Mouse (Mus musculus): ENCODE measurements around the gene Nipal1. TPM values are rescaled to one million over a fixed set of nuclear protein-coding genes. Genes with fewer than 3 reads are reported as not detected.
A peak's percentile ranks its signal among the peaks of the same experiment; 100 is the strongest.

Gene Nipal1
- polyA plus RNA-seq, 1 experiment from 2014 or later = 0.56 TPM

- Histone ChIP-seq H3K4me2 (replicated peaks) (no peak overlapping the region), H3K4me3 (no peak overlapping the region), H3K27ac (no peak overlapping the region), H3K4me1 (no peaks in the 10 kb centered on the region), H3K9ac (no peak overlapping the region), H3K9me3 (no peaks in the 10 kb centered on the region), H3K36me3 (no peaks in the 10 kb centered on the region), H3K27me3 (peaks cover 17% of the 10 kb centered on the region; the same call in 1 of the 2 replicates)
- ATAC-seq (ENCODE audit: insufficient number of reproducible peaks, insufficient read depth, low FRiP score, low TSS enrichment) = no peak
- 39% methylated on average over 10 of the region's 10 CpGs for WGBS
These were observed 1.5 kb upstream of the Nipal1 start for GRCm38 (mm10) chr5:72646131-72646530.

DNA sequence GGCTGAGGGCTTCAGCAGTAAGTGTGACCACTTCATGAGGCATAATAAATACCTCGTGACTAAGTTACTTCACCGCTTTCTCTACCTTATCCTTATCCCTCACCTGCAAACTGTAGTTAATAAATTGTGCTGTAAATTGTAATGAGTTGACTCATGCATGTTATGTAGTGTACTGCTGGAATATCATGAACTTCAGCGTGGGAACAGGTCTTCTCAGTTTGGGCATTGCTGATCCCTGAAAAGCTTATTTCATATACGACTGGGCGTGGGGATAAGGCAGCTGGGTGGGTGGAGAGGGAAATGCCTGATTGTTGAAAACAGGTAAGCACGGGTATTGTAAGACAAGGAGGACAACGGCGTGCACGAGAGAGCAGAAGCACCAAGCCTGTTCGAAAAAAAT, 599 bp upstream of the Nipal1 start:
- H3K27me3 ChIP-seq = peaks cover 17% of the 10 kb centered on the region; the same call in 1 of the 2 replicates
- no peaks in the 10 kb centered on the region for H3K9me3 ChIP-seq
- H3K9ac ChIP-seq = no peak overlapping the region
- peak overlapping the region; percentile 42 for H3K4me3 ChIP-seq
- H3K4me1 ChIP-seq = no peaks in the 10 kb centered on the region
- no peak for ATAC-seq (ENCODE audit: insufficient number of reproducible peaks, insufficient read depth, low FRiP score, low TSS enrichment)
- no peaks in the 10 kb centered on the region for H3K36me3 ChIP-seq
- no peak overlapping the region for H3K27ac ChIP-seq
- WGBS = 32% methylated on average over 10 of the region's 10 CpGs
- H3K4me2 ChIP-seq (replicated peaks) = peak overlapping the region; percentile 77

GRCm38 (mm10) chr5:72647958-72648595, 482 bp downstream of the Nipal1 start:
- H3K9ac ChIP-seq = peak overlapping the region; percentile 37; the same call in 1 of the 2 replicates
- WGBS = 10% methylated on average over 18 of the region's 18 CpGs

DNA sequence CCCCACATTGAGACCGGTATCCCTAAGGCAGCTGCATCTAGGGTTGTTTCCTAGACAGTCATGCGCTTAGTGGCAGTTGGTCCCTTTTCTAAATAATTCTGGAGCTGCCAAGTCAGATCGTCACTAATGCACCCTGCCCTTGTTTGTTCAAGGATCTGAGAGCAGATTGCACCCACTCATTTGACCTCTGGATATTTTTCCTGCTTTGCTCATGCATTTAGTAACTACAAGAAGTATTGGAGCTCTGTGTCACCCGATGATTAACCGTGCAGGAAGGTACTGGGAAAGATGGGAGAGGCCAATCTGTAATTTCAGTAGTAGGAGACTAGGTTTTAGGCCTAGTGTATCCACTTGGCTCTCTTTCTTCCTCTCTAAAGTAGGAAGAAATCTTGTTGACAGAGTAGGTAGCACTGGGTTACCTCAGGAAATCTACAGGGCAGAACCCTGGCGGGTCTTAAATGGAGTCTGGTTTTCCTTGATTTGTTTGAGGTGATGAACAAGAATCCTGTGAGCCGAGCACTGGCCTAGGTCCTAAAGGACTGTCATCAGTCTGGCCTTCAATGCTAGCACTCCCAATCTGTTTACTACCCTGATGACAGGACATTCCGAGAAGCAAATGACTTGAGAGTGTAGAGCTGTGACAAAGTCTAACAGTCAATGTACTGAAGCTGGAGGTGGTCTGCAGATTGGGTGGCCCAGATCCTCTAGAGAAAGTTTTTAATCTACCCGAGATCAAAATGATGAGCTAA, 1.6 kb downstream of the Nipal1 start:
- H3K27me3 ChIP-seq = peaks cover 17% of the 10 kb centered on the region; the same call in 1 of the 2 replicates
- no peak for ATAC-seq (ENCODE audit: insufficient number of reproducible peaks, insufficient read depth, low FRiP score, low TSS enrichment)
- no peaks in the 10 kb centered on the region for H3K4me1 ChIP-seq
- no peak overlapping the region for H3K4me2 ChIP-seq (replicated peaks)
- H3K36me3 ChIP-seq = no peaks in the 10 kb centered on the region
- H3K9ac ChIP-seq = no peak overlapping the region
- no peak overlapping the region for H3K27ac ChIP-seq
- H3K9me3 ChIP-seq = no peaks in the 10 kb centered on the region
- H3K4me3 ChIP-seq = no peak overlapping the region
- 86% methylated on average over 9 of the region's 9 CpGs for WGBS

More at GRCm38 (mm10) chr5:72647958-72648595, 482 bp downstream of the Nipal1 start:
- Histone ChIP-seq H3K4me3 (peak overlapping the region; percentile 42), H3K36me3 (no peaks in the 10 kb centered on the region), H3K27me3 (peaks cover 17% of the 10 kb centered on the region; the same call in 1 of the 2 replicates), H3K4me1 (no peaks in the 10 kb centered on the region), H3K27ac (no peak overlapping the region), H3K9me3 (no peaks in the 10 kb centered on the region), H3K4me2 (replicated peaks) (peak overlapping the region; percentile 77)
- ATAC-seq (ENCODE audit: insufficient number of reproducible peaks, insufficient read depth, low FRiP score, low TSS enrichment) = no peak

DNA sequence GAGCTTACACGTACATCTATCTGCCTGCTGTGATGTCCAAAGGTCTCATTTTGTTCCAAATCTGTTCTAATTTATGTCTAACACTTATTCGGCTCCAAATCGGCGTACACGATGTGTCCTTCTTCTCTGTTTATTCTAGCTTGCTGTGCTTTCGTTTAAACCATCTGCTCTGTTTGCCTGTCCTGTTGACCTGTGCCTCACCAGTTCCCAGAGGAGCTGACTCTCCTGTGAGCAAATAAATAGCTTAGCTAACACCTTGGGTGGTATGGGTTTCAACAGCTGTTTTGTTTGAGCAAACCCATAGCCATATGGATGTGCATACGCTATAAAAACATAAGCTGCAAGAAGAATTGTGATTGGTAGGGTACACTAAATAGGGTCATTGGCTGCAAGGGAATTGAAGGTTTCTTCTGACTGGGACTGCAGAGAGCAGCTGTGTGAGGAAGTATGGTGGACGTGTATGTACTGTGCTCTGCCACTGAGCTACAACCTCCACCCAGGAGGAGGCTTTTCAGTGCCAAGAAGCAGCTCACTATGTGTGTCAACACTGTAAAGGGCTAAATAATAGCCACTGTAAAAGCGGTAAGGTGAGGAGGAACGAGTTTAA, 5.6 kb downstream of the Nipal1 start:
- Histone ChIP-seq H3K4me1 (no peaks in the 10 kb centered on the region), H3K9me3 (no peaks in the 10 kb centered on the region), H3K36me3 (no peaks in the 10 kb centered on the region), H3K9ac (no peak overlapping the region), H3K4me3 (no peak overlapping the region), H3K4me2 (replicated peaks) (no peak overlapping the region), H3K27me3 (peaks cover 8% of the 10 kb centered on the region; the same call in 1 of the 2 replicates), H3K27ac (no peak overlapping the region)
- no peak for ATAC-seq (ENCODE audit: insufficient number of reproducible peaks, insufficient read depth, low FRiP score, low TSS enrichment)
- 65% methylated on average over 10 of the region's 10 CpGs for WGBS

GRCm38 (mm10) chr5:72656270-72656791, 8.7 kb downstream of the Nipal1 start:
- Histone ChIP-seq H3K4me2 (replicated peaks) (no peak overlapping the region), H3K9me3 (no peaks in the 10 kb centered on the region), H3K36me3 (no peaks in the 10 kb centered on the region), H3K27me3 (no peaks in the 10 kb centered on the region), H3K27ac (no peak overlapping the region), H3K9ac (no peak overlapping the region), H3K4me1 (no peaks in the 10 kb centered on the region), H3K4me3 (no peak overlapping the region)
- no peak for ATAC-seq (ENCODE audit: insufficient number of reproducible peaks, insufficient read depth, low FRiP score, low TSS enrichment)
- 51% methylated on average over 7 of the region's 7 CpGs for WGBS

GRCm38 (mm10) chr5:72658375-72658774, 10.8 kb downstream of the Nipal1 start:
- no peaks in the 10 kb centered on the region for H3K9me3 ChIP-seq
- H3K4me3 ChIP-seq = no peak overlapping the region
- H3K27me3 ChIP-seq = no peaks in the 10 kb centered on the region
- no peak overlapping the region for H3K27ac ChIP-seq
- no peak for ATAC-seq (ENCODE audit: insufficient number of reproducible peaks, insufficient read depth, low FRiP score, low TSS enrichment)
- 84% methylated on average over 13 of the region's 13 CpGs for WGBS
- H3K4me2 ChIP-seq (replicated peaks) = no peak overlapping the region
- H3K4me1 ChIP-seq = no peaks in the 10 kb centered on the region
- H3K9ac ChIP-seq = no peak overlapping the region
- no peaks in the 10 kb centered on the region for H3K36me3 ChIP-seq

- WGBS = 86% methylated on average over 6 of the region's 6 CpGs
- Histone ChIP-seq H3K4me1 (no peaks in the 10 kb centered on the region), H3K4me2 (replicated peaks) (no peak overlapping the region), H3K27me3 (no peaks in the 10 kb centered on the region), H3K27ac (no peak overlapping the region), H3K4me3 (no peak overlapping the region), H3K9me3 (no peaks in the 10 kb centered on the region), H3K36me3 (no peaks in the 10 kb centered on the region), H3K9ac (no peak overlapping the region)
- ATAC-seq (ENCODE audit: insufficient number of reproducible peaks, insufficient read depth, low FRiP score, low TSS enrichment) = no peak
These were observed 13.6 kb downstream of the Nipal1 start for GRCm38 (mm10) chr5:72661051-72661781.

DNA sequence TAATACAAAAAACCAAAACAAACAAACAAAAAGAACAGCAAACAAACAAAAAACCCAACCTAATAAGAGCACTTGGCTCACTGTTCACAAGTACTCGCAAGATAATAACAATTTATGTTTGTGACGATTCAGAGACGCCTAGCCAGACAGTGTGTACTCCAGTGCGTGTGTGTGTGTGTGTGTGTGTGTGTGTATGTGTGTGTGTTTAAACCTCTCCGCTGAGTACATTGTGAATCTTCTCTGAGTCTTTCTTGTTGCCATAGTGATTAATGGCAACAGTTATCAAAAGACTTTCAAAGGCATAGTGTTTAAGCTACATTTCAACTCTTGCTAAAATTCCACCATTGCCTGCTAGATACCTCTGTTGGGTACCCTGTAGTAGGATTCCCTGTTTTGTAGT, 16.5 kb downstream of the Nipal1 start:
- 92% methylated on average over 5 of the region's 5 CpGs for WGBS
- no peaks in the 10 kb centered on the region for H3K9me3 ChIP-seq
- no peak overlapping the region for H3K4me3 ChIP-seq
- no peak overlapping the region for H3K9ac ChIP-seq
- no peaks in the 10 kb centered on the region for H3K4me1 ChIP-seq
- ATAC-seq (ENCODE audit: insufficient number of reproducible peaks, insufficient read depth, low FRiP score, low TSS enrichment) = no peak
- no peak overlapping the region for H3K27ac ChIP-seq
- H3K36me3 ChIP-seq = no peaks in the 10 kb centered on the region
- no peaks in the 10 kb centered on the region for H3K27me3 ChIP-seq
- no peak overlapping the region for H3K4me2 ChIP-seq (replicated peaks)

DNA sequence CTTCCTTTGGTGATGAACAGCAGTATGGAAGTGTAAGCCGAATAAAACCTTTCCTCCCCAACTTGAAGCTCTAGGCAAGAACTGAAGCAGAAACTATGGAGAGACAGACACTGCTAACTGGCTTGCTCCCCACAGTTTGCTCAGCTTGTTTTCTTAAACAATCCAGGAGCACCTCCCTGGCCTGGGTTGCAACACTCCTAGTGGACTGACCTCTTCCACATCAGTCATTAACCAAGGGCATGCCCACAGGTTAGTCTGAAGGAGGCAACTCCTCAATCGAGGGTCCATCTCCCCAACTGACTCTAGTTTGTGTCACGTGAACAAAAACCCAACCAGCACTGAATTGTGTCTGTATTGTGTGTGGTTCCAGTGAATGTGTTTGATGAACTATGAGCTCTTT, 17.3 kb downstream of the Nipal1 start:
- no peak for ATAC-seq (ENCODE audit: insufficient number of reproducible peaks, insufficient read depth, low FRiP score, low TSS enrichment)
- H3K4me3 ChIP-seq = no peak overlapping the region
- H3K36me3 ChIP-seq = no peaks in the 10 kb centered on the region
- no peak overlapping the region for H3K4me2 ChIP-seq (replicated peaks)
- H3K27ac ChIP-seq = no peak overlapping the region
- no peaks in the 10 kb centered on the region for H3K9me3 ChIP-seq
- WGBS = 50% methylated on average over 3 of the region's 3 CpGs
- no peaks in the 10 kb centered on the region for H3K4me1 ChIP-seq
- no peaks in the 10 kb centered on the region for H3K27me3 ChIP-seq
- H3K9ac ChIP-seq = no peak overlapping the region

DNA sequence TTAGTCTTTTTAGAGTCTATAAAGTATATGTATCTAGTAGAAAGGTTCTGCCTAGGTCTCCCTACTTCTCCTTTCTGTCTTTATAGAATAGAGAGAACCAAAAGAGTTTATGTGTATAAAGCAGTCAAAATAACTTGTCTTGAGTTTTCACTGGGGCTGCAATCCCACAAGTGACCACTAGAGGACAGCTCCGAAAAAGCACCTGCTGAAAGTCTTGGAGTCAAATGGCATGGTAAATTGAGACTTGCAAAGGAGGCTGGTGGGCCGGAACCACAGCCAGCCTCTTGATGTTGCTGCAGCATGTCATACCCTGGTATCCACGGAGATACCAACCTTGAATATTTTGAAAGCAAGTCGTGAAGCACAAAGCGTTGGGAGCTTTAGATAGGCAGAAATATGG, 17.7 kb downstream of the Nipal1 start:
- H3K27me3 ChIP-seq = no peaks in the 10 kb centered on the region
- 18% methylated on average over 5 of the region's 5 CpGs for WGBS
- no peak for ATAC-seq (ENCODE audit: insufficient number of reproducible peaks, insufficient read depth, low FRiP score, low TSS enrichment)

More for the DNA sequence above, 17.7 kb downstream of the Nipal1 start:
- Histone ChIP-seq H3K4me2 (replicated peaks) (no peak overlapping the region), H3K4me1 (no peaks in the 10 kb centered on the region), H3K9ac (no peak overlapping the region), H3K4me3 (no peak overlapping the region), H3K36me3 (no peaks in the 10 kb centered on the region), H3K9me3 (no peaks in the 10 kb centered on the region), H3K27ac (no peak overlapping the region)
